ENCODE assay signal across 30 mouse cellular contexts in genomic region chr17:89960368-89960767, GRCm38 (mm10). TPM values are rescaled to one million over a fixed set of nuclear protein-coding genes. Genes with fewer than 3 reads are reported as not detected.
DNase-seq lines count a peak whose midpoint lies in the region; ATAC-seq and TF ChIP-seq lines count a peak whose summit lies in the region.
"Had no signal": no experiment of that assay in that cellular context is flagged by ENCODE, and none has a peak within 500 bp of the region (broad histone marks: within the 10 kb centered on the region; RNA-seq: fewer than 3 reads in every experiment).

No protein-coding gene starts in this region.

- DNase-seq in forebrain, embryonic 14.5 days (ENCODE audit: low spot score), result peak; percentile 26
- peak; percentile 37 to 59 for DNase-seq in layer of hippocampus, adult 2 months (ENCODE audit: low spot score in 2 of 2)
- DNase-seq in layer of hippocampus, postnatal 25 days (ENCODE audit: extremely low spot score in 1 of 2, low spot score in 1 of 2), result no peak
- DNase-seq in cerebellum, adult 18-20 months, result peak; percentile 30 to 38
- DNase-seq in layer of hippocampus, adult 9-11 months, result peak; percentile 59
- no peak for DNase-seq in midbrain, embryonic 11.5 days (ENCODE audit: low spot score, missing footprints)
- no peak for DNase-seq in embryo, embryonic 10 days (ENCODE audit: low spot score)
- DNase-seq: adrenal gland, postnatal 25 days; gastrocnemius, postnatal 14 days; heart, postnatal 36 days; kidney, adult 2 months; kidney, postnatal 4 days; liver, postnatal 0 days; lung, postnatal 36 days; right cerebral cortex, adult 18-20 months; spleen, adult 18-20 months; thymus, adult 18-20 months; thymus, postnatal 25 days had no signal

- H3K36me3 ChIP-seq in forebrain, embryonic 14.5 days (ENCODE audit: control insufficient read depth, insufficient read depth, low read length), result no peaks in the 10 kb centered on the region
- no peaks in the 10 kb centered on the region for H3K36me3 ChIP-seq in forebrain, embryonic 15.5 days
- no peaks in the 10 kb centered on the region for H3K36me3 ChIP-seq in midbrain, embryonic 11.5 days (ENCODE audit: control insufficient read depth, insufficient read depth, low read length)
- H3K36me3 ChIP-seq: heart, embryonic 15.5 days; hindbrain, embryonic 12.5 days; intestine, embryonic 15.5 days; liver, embryonic 12.5 days; midbrain, embryonic 12.5 days; neural tube, embryonic 12.5 days had no signal

- H3K27me3 ChIP-seq in forebrain, embryonic 14.5 days (replicated peaks; ENCODE audit: control insufficient read depth, insufficient read depth, low read length), result no peaks in the 10 kb centered on the region
- H3K27me3 ChIP-seq in forebrain, embryonic 15.5 days, result no peaks in the 10 kb centered on the region
- H3K27me3 ChIP-seq in midbrain, embryonic 11.5 days (ENCODE audit: control insufficient read depth, insufficient read depth, low read length), result no peaks in the 10 kb centered on the region
- H3K27me3 ChIP-seq: forebrain, embryonic 13.5 days; heart, embryonic 15.5 days; hindbrain, embryonic 12.5 days; intestine, embryonic 15.5 days; liver, embryonic 12.5 days; midbrain, embryonic 12.5 days; neural tube, embryonic 12.5 days had no signal

- H3K4me2 ChIP-seq in forebrain, embryonic 14.5 days (ENCODE audit: low read length), result no peak overlapping the region
- no peak overlapping the region for H3K4me2 ChIP-seq in forebrain, embryonic 15.5 days (replicated peaks)
- no peak overlapping the region for H3K4me2 ChIP-seq in midbrain, embryonic 11.5 days
- H3K4me2 ChIP-seq: forebrain, embryonic 13.5 days; heart, embryonic 15.5 days; hindbrain, embryonic 12.5 days; intestine, embryonic 15.5 days; liver, embryonic 12.5 days; midbrain, embryonic 12.5 days; neural tube, embryonic 12.5 days had no signal

- no peak overlapping the region for H3K4me3 ChIP-seq in forebrain, embryonic 14.5 days (ENCODE audit: low read depth, low read length)
- no peak overlapping the region for H3K4me3 ChIP-seq in forebrain, embryonic 15.5 days
- H3K4me3 ChIP-seq in layer of hippocampus, adult 2 months, result no peak overlapping the region
- H3K4me3 ChIP-seq in midbrain, embryonic 11.5 days (ENCODE audit: low read depth, low read length), result no peak overlapping the region
- H3K4me3 ChIP-seq: erythroblast, embryonic 14.5 days; forebrain, embryonic 13.5 days; heart, embryonic 15.5 days; hindbrain, embryonic 12.5 days; intestine, embryonic 15.5 days; left cerebral cortex, adult 2 months; liver, embryonic 12.5 days; midbrain, embryonic 12.5 days; myocyte; neural tube, embryonic 12.5 days had no signal

- H3K27ac ChIP-seq in forebrain, embryonic 14.5 days (ENCODE audit: low read depth, low read length), result no peak overlapping the region
- H3K27ac ChIP-seq in forebrain, embryonic 15.5 days (replicated peaks), result no peak overlapping the region
- H3K27ac ChIP-seq in layer of hippocampus, adult 2 months, result peak overlapping the region; percentile 85
- no peak overlapping the region for H3K27ac ChIP-seq in midbrain, embryonic 11.5 days (ENCODE audit: low read depth, low read length)
- H3K27ac ChIP-seq: forebrain, embryonic 13.5 days; heart, embryonic 15.5 days; hindbrain, embryonic 12.5 days; hindbrain, postnatal 0 days; intestine, embryonic 15.5 days; left cerebral cortex, adult 2 months; liver, embryonic 12.5 days; midbrain, embryonic 12.5 days; neural tube, embryonic 12.5 days had no signal

- no peak for ATAC-seq in forebrain, embryonic 14.5 days
- no peak for ATAC-seq in forebrain, embryonic 15.5 days (replicated peaks)
- no peak for ATAC-seq in midbrain, embryonic 11.5 days (ENCODE audit: low FRiP score)
- ATAC-seq: forebrain, embryonic 13.5 days; hindbrain, postnatal 0 days; intestine, embryonic 15.5 days; liver, embryonic 12.5 days; liver, postnatal 0 days had no signal

- H3K9me3 ChIP-seq in forebrain, embryonic 14.5 days (replicated peaks; ENCODE audit: control insufficient read depth, low read length), result no peaks in the 10 kb centered on the region
- no peaks in the 10 kb centered on the region for H3K9me3 ChIP-seq in forebrain, embryonic 15.5 days
- H3K9me3 ChIP-seq in midbrain, embryonic 11.5 days (ENCODE audit: control insufficient read depth, low read length), result no peaks in the 10 kb centered on the region
- H3K9me3 ChIP-seq: forebrain, embryonic 13.5 days; heart, embryonic 15.5 days; hindbrain, embryonic 12.5 days; intestine, embryonic 15.5 days; liver, embryonic 12.5 days; midbrain, embryonic 12.5 days; neural tube, embryonic 12.5 days had no signal

- H3K4me1 ChIP-seq in forebrain, embryonic 14.5 days (ENCODE audit: control insufficient read depth, insufficient read depth, low read length), result no peaks in the 10 kb centered on the region
- no peaks in the 10 kb centered on the region for H3K4me1 ChIP-seq in forebrain, embryonic 15.5 days
- H3K4me1 ChIP-seq in midbrain, embryonic 11.5 days (ENCODE audit: control insufficient read depth, insufficient read depth, low read length), result no peaks in the 10 kb centered on the region
- H3K4me1 ChIP-seq: forebrain, embryonic 13.5 days; heart, embryonic 15.5 days; hindbrain, embryonic 12.5 days; intestine, embryonic 15.5 days; liver, embryonic 12.5 days; midbrain, embryonic 12.5 days; neural tube, embryonic 12.5 days had no signal

- 59% methylated on average over 1 of the region's 1 CpGs for WGBS in forebrain, embryonic 14.5 days
- 59% methylated on average over 1 of the region's 1 CpGs for WGBS in forebrain, embryonic 15.5 days
- 95% methylated on average over 1 of the region's 1 CpGs for WGBS in midbrain, embryonic 11.5 days

- no peak overlapping the region for H3K9ac ChIP-seq in forebrain, embryonic 14.5 days (ENCODE audit: low read length)
- H3K9ac ChIP-seq in forebrain, embryonic 15.5 days (replicated peaks), result no peak overlapping the region
- H3K9ac ChIP-seq in midbrain, embryonic 11.5 days (ENCODE audit: low read length), result no peak overlapping the region
- H3K9ac ChIP-seq: forebrain, embryonic 13.5 days; heart, embryonic 15.5 days; hindbrain, embryonic 12.5 days; intestine, embryonic 15.5 days; liver, embryonic 12.5 days; liver, postnatal 0 days; midbrain, embryonic 12.5 days; neural tube, embryonic 12.5 days had no signal

- TF ChIP-seq CTCF in layer of hippocampus, adult 2 months (conservative IDR thresholded peaks at IDR 0.05), result no peak; the same call in 1 of the 2 replicates

RNA-seq across cellular contexts. Expression of gene Gm10184, which starts 50.1 kb away (rescaled TPM):
- 40.3 and 41.5 TPM in 2 replicates for polyA plus RNA-seq in forebrain, embryonic 14.5 days (2014; fragmentation: Nextera tagmentation; extraction: Ambion mirVana)
- polyA plus RNA-seq in forebrain, embryonic 15.5 days (2015; fragmentation: Nextera tagmentation; extraction: Ambion mirVana), result 30.8 and 31.1 TPM in 2 replicates
- 1 to 10 TPM; 6.6 to 7.6 TPM for total RNA-seq in layer of hippocampus, adult 2 months (2021)
- 1 to 10 TPM; 6.1 to 8.4 TPM for total RNA-seq in layer of hippocampus, postnatal 25 days (2021)
- 82.9 and 101 TPM in 2 replicates for polyA plus RNA-seq in midbrain, embryonic 11.5 days (2014; fragmentation: Nextera tagmentation; extraction: Ambion mirVana)

Comparison
In these comparisons a context has a peak if more than half of its experiments do, and no peak if none do; other contexts are left out.
1. DNase-seq: peak in forebrain, embryonic 14.5 days (single experiment), layer of hippocampus, adult 2 months (2 of 2), cerebellum, adult 18-20 months (2 of 2) and layer of hippocampus, adult 9-11 months (single experiment); none in layer of hippocampus, postnatal 25 days (0 of 2), midbrain, embryonic 11.5 days (single experiment) and embryo, embryonic 10 days (single experiment).